Mouse (Mus musculus): ENCODE results near the gene Sidt1.
A peak's percentile ranks its signal among the peaks of the same experiment; 100 is the strongest.
"Not testable (repeated sequence)": the region's sequence is repeated elsewhere in the genome, so short reads cannot be mapped to it uniquely, and the experiment has no call there.

Gene Sidt1

DNA sequence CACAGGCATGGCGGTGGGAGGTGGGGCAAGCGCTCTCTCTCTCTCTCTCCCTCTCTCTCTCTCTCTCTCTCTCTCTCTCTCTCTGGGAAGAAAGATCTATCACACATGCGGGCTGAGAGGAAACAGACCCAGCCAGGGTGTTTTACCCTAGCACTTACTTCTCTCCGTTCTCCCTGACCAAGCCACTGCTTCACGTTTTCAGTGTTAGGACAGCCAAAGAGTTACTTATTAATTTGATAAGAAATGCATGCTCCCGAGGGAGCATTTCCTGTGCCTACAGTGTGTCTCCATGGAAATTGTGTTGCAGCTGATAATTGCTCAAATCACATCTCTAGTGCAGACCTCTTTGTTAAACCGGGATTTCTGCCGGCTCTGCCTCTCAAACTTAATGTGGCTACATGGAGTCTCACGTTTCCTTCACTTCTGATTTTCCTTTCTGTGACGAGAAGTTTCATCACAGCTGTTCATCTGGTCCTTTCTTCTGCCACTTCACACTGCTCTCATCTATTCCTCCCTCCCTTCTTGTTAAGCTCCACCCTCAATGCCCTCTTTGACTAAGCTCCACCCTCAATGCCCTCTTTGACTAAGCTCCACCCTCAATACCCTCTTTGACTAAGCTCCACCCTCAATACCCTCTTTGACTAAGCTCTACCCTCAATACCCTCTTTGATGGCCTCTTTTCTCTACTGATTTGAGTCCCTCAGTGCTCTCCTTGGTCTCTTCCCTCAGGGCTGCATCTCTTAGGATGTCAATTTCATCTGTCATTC is 30.7 kb downstream of the Sidt1 start:
- DNase-seq = no peak

DNA sequence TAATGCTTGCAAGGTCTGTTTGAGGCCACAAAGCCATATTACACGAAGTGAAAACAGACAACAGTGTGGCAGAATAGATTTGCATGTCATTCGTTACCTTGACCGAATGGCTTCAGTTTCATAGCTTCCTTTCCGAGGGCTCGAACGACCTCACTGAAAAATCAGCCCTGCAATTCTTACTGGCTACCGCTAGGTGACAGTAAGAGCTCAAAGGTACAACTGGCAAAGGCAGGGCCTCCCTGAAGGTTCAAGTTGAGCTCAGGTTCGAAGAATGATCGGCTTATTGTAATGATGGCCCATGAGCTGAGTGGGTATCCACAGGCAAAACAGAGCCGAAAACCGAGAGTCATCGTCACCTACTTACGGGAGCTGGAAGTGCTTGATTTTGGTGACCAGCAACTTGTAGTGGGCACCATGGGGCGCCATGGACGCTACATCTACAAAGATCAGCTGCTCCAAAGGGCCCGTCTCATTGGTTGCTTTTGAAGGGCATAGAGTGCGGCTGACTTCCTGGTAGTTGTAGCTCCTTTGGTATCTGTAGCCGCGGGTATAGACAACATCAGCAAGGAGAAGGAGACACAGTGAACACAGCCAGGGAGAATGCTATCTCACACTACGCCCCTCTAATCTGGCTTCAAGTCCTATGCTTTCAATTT is 33.4 kb downstream of the Sidt1 start:
- DNase-seq = peak in 1 of 2 experiments; percentile 5

- no peak for DNase-seq
These were observed 39.0 kb downstream of the Sidt1 start for GRCm38 (mm10) chr16:44293960-44294359.

GRCm38 (mm10) chr16:44292681-44293080 is 40.3 kb downstream of the Sidt1 start:
- DNase-seq = not testable (repeated sequence)

DNA sequence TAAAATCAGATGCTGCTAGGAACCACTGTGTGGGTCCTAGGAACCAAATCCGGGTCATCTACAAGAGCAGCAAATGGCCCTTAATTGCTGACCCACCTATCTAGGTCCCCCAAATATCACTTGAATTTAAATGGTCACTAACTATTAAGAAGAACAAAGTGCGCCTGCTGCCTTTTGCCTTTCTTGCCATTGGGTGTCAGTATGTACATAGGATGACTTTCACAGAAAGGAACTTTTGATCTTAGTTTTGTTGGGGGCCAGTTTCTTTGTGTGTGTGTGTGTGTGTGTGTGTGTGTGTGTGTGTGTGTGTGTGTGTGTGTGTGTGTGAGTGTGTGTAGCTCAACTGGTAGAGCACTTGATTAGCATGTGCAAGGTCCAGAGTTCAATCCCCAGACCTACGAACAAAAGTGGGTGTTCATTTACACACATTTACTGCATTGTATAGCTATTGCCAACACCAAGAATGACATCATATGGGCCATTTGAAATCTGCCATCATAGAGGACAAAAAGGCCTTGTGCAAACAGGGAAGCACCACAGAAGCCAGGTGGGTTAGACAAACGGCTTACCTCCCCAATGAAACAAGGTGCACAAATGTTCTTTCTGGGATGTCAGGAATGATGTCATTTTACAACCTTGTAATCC is 43.9 kb downstream of the Sidt1 start:
- no peak for DNase-seq

DNA sequence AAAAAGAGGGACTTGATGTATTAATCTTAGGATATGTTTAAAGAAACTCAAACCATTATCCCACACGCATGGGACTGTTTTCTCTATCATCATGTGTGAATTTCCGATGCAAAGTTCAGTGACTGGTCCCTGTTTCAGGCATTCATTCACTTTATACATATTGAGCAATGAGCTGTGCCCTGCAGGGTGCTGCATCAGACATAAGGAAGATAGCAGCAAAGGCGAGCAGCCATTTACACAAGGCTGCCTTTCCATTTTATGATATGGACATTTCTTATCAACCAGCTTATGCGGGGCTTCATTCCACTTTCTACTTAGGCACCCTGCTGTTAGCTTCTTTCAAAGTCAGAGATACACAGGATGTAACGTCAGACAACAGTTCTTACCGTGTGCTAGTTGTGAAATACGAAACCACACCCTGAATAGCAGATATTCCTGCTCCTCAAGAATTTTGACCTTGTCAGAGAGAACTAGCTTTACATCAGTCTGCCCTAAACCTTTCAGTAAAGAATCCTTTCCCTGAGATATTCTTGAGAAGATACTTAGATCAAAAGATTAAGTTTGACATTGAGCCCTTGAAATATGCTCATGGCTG is 45.5 kb downstream of the Sidt1 start:
- DNase-seq = no peak

DNA sequence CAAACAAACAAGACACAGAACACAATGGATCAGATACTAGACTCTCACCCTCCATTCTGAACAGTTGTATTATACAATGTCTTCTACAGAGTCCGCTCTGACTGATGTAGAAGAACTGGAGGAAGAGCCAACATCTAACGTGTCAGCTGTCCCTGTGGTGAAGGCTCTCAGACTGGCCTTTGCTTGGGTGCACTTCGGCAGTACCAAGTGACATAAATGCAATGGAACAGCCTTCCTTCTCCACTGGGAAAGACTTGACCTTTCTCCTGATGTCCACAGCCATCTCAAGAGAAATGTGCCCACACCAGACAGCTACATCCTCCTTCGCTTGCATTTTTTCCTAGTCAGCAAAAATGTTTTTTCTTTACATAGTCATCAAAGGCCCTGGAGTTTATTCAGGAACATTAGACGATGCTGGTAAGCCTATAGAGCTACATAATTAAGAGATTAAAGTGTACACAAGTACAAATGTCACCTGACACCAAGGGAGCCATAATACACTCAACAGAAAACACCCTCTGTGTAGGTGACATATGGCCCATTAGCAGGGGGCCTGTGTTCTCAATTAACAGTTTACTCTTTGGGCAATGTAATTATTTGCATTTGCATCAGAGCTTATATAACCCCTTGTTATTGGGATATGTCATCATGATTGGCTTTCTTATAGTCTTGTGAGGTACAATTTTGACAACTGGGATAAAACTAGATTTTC is 50.2 kb downstream of the Sidt1 start:
- no peak for DNase-seq

DNA sequence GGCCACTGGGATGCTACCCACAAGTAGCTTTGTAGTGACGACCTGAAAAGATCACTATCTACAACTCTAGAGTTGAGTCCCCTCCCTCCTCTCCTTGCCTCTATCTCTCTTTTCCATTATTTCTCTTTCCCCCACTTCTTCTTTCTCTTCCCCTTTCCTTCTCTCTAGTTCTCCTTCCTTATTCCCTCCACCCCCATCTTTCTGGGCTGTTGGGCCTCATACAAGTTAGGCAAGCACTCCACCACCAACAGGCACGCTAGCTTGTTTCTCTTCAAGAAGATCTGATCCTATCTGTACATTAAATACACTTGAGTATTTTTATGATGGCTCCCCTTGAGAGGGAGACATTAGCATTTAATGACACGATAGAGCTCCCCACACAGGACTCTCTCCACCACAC is 51.0 kb downstream of the Sidt1 start:
- DNase-seq = no peak

DNA sequence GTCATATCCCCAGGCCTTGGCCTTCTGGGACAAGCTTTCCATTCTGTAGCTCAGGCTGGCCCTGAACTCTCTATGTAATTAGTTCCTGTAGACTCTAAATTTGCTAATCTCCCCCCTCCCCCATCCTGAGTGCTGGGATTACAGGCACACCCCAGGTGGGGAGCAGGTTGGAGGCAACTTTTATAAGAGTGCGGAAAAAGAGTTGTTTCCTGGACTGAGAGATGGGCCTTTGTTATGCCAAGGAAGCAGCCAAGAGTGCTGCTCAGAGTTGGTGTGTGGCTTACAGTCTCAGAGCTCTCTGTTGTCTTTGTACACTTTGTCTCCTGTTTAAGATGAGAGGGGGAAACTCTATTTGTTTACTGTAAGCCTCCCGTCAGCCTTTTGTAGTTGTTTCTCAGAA is 52.2 kb downstream of the Sidt1 start:
- no peak for DNase-seq

DNA sequence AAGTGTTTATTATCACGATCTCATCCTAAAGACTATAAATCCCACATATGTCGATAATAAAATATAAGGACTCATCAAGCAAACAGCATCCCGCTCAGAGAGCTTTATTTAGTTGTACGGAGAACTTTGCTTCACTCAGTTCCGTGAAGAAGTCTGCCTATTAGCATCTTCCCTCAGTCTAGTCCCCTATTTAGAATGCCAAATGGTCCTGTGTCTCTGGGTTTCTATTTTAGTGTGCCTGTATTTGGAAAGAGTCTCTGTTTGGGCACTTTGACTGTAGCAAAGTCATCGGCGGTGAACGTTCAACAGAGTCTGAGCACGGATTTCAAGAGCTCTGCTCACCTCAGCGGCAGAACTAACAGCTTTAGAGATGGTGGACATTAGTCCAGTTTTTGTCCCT is 55.8 kb downstream of the Sidt1 start:
- no peak for DNase-seq

DNA sequence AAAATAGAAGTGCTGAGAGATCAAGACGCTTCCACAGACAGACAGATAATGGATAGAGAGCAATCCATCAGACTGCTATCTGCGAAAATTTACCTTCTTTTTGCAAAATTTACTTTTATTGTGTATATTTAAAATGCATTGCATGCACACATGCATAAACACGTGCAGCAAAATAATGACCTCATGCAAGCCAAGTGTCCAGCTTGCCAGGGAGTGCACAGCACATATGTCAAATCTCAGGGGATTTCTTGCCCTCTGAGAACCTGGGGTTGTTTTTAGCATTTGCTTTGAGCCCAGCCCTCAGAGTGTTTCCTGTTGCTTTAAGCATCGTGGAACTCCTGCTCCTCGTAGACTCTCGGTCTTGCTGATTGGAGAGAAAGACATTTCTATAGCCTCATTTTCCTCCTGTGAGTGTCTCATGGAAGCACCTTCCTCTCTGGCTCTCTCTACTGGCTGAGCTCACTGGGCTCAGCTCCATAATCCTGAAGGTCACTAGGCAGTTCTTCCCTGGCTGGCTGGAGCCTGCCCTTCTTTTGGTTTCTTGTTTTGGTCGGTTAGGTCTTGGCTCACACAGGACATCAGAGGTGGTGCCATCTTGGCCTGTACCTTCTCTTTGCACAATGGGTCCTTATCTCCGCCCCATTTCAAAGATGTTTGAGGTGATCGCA is 61.5 kb downstream of the Sidt1 start:
- DNase-seq = no peak

- DNase-seq = no peak
These were observed 62.4 kb downstream of the Sidt1 start for GRCm38 (mm10) chr16:44270606-44271005.

GRCm38 (mm10) chr16:44269578-44269977 is 63.4 kb downstream of the Sidt1 start:
- no peak for DNase-seq

- DNase-seq = no peak
These were observed 64.3 kb downstream of the Sidt1 start for GRCm38 (mm10) chr16:44268541-44269215.

GRCm38 (mm10) chr16:44265562-44265961 is 67.4 kb downstream of the Sidt1 start:
- DNase-seq = no peak

GRCm38 (mm10) chr16:44264916-44265315 is 68.1 kb downstream of the Sidt1 start:
- DNase-seq = no peak

DNA sequence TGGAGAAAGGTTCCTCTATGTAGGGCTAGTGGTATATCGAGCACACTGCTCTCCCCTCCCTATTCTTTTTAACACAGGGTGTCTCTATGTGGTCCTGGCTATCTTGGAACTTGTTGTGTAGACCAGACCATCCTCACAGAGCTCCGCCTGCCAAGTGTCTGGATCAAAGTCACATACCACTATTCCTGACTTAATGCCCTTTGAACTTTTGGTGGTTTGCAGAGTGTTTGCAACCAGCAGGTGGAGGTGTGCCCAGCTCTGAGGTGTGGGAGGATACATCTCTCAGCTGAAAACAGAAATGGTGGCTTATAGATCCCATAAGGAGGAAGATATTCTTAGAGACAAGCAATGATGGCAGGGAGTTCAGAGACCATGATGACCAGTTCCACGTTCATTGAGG is 75.5 kb downstream of the Sidt1 start:
- DNase-seq = no peak

GRCm38 (mm10) chr16:44254698-44255097 is 78.3 kb downstream of the Sidt1 start:
- no peak for DNase-seq

GRCm38 (mm10) chr16:44253797-44254634 is 79.0 kb downstream of the Sidt1 start:
- no peak for DNase-seq

GRCm38 (mm10) chr16:44252735-44253134 is 80.3 kb downstream of the Sidt1 start:
- DNase-seq = no peak

DNA sequence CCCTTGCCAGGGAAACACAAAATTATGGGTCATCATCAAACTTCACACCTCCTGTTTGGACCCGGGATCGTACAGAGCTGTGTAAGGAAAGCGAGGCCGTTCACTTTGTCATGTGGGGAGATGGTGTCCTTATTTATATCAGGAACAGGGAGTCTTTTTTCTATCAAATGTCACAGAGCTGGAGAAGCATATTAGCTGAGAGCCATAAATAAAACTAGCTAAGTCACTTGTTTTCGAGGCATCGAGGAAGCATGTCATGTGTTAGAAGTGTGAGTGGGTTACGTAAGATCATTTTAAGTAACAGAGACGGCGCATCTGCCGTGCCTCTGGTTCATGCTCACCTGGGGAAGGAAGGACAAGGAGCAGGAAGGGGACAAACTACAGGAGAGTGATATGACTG is 83.0 kb downstream of the Sidt1 start:
- no peak for DNase-seq
